Mouse (Mus musculus): ENCODE measurements around the gene Myo1d. TPM values are rescaled to one million over a fixed set of nuclear protein-coding genes. Genes with fewer than 3 reads are reported as not detected.

Gene Myo1d
- polyA plus RNA-seq, 1 experiment: 5.9 TPM

DNA sequence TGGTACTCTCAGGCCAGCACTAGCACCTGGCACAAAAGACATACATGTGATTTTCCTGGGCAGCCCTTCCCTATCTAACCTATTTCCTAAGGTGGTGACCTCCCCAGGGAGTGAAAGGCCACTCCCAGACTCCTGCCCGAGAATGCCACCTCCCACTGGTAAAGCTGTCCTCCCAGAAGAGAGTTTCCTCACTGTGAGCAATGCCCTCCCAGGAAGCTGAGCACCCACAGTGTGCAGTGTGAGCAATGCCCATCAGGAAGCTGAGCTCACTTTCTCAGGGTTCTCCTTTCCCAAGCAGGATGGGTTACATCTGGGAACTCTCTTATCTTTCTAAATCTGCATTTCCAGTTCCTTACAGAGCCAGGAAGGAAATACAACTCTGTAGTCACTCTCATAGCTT is 246.9 kb downstream of the Myo1d start:
- TF ChIP-seq CTCF (IDR thresholded peaks at IDR 0.05; ENCODE audit: borderline replicate concordance, control insufficient read depth, extremely low read depth, insufficient read depth, low read length, poor library complexity): no peak
- no peak for TF ChIP-seq POLR2A (IDR thresholded peaks at IDR 0.05; ENCODE audit: control insufficient read depth, extremely low read depth, insufficient read depth, low read length, poor library complexity)
- no peaks in the 10 kb centered on the region for H3K27me3 ChIP-seq (ENCODE audit: control insufficient read depth, insufficient read depth, low read length)
- H3K4me1 ChIP-seq (replicated peaks; ENCODE audit: control insufficient read depth, insufficient read depth, low read length): no peaks in the 10 kb centered on the region
- no peak for DNase-seq
- WGBS: 38% methylated on average over 1 of the region's 1 CpGs
- H3K36me3 ChIP-seq (ENCODE audit: control insufficient read depth, insufficient read depth, low read length): no peaks in the 10 kb centered on the region
- no peak overlapping the region for H3K27ac ChIP-seq (ENCODE audit: control insufficient read depth, insufficient read depth, low read length)
- H3K4me3 ChIP-seq (ENCODE audit: control insufficient read depth, insufficient read depth, low read length): no peak overlapping the region

DNA sequence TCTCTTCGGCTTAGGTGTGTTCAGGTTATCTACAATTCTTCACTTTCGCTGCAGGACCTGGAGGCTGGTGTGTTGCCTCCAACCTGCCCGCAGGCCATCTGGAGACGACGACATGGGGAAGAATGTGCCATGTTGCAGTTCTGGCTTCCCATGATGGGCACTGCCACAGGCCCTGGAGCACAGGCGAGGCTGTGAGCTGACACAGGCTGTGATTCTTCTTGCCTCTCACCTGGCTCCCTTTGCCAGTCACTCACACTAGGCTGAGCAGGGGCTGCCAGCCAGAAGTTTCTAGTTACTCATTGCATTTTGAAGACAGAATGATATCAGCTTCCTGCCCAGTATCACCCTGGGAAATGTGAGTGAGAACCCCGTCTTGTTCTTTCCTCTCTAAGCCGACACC is 250.7 kb downstream of the Myo1d start:
- no peak overlapping the region for H3K4me3 ChIP-seq (ENCODE audit: control insufficient read depth, insufficient read depth, low read length)
- H3K4me1 ChIP-seq (replicated peaks; ENCODE audit: control insufficient read depth, insufficient read depth, low read length): no peaks in the 10 kb centered on the region
- H3K27ac ChIP-seq (ENCODE audit: control insufficient read depth, insufficient read depth, low read length): no peak overlapping the region

DNA sequence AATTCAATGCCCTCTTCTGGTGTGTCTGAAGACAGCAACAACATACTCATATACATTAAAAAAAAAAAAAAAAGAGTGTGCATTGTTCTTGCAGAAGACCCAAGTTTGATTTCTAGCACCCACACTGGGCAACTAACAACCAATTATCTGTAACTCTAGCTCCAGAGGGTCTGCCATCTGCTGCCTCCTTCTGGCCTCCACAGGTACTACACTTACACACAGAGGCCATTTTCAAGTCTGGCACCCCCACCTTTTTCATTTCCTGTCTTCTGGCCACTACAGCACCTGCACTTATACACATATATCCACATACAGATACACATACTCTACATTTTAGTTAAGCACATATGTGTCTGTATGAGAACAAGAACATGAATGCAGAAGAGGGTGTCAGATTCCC is 252.1 kb downstream of the Myo1d start:
- Histone ChIP-seq H3K36me3 (ENCODE audit: control insufficient read depth, insufficient read depth, low read length) (no peaks in the 10 kb centered on the region), H3K4me3 (ENCODE audit: control insufficient read depth, insufficient read depth, low read length) (no peak overlapping the region), H3K27ac (ENCODE audit: control insufficient read depth, insufficient read depth, low read length) (no peak overlapping the region), H3K27me3 (ENCODE audit: control insufficient read depth, insufficient read depth, low read length) (no peaks in the 10 kb centered on the region), H3K4me1 (replicated peaks; ENCODE audit: control insufficient read depth, insufficient read depth, low read length) (no peaks in the 10 kb centered on the region)
- peak; percentile 43 for DNase-seq
- TF ChIP-seq POLR2A (IDR thresholded peaks at IDR 0.05; ENCODE audit: control insufficient read depth, extremely low read depth, insufficient read depth, low read length, poor library complexity) (no peak), CTCF (IDR thresholded peaks at IDR 0.05; ENCODE audit: borderline replicate concordance, control insufficient read depth, extremely low read depth, insufficient read depth, low read length, poor library complexity) (no peak)

More for the DNA sequence above, 250.7 kb downstream of the Myo1d start:
- no peaks in the 10 kb centered on the region for H3K27me3 ChIP-seq (ENCODE audit: control insufficient read depth, insufficient read depth, low read length)
- no peak for DNase-seq
- H3K36me3 ChIP-seq (ENCODE audit: control insufficient read depth, insufficient read depth, low read length): no peaks in the 10 kb centered on the region
- 93% methylated on average over 8 of the region's 8 CpGs for WGBS
- TF ChIP-seq POLR2A (IDR thresholded peaks at IDR 0.05; ENCODE audit: control insufficient read depth, extremely low read depth, insufficient read depth, low read length, poor library complexity): no peak
- no peak for TF ChIP-seq CTCF (IDR thresholded peaks at IDR 0.05; ENCODE audit: borderline replicate concordance, control insufficient read depth, extremely low read depth, insufficient read depth, low read length, poor library complexity)

DNA sequence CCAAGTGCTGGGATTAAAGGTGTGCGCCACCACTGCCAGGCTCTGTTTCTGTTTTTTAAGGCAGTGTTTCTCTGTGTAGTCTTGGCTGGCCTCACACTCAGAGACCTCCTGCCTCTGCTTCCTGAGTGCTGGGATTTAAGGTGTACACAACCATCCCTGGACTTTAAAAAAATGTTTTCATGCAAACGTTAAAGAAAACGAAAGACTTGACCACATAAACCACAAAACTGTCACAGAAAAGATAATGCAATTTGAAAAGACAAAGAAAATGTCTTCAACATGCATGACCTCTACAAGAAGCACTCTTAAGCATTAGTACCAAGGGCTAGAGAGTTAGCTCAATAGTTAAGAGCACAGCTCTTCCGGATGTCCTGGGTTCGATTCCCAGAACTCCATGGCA is 255.6 kb downstream of the Myo1d start:
- Histone ChIP-seq H3K27ac (ENCODE audit: control insufficient read depth, insufficient read depth, low read length) (no peak overlapping the region), H3K27me3 (ENCODE audit: control insufficient read depth, insufficient read depth, low read length) (no peaks in the 10 kb centered on the region), H3K36me3 (ENCODE audit: control insufficient read depth, insufficient read depth, low read length) (no peaks in the 10 kb centered on the region), H3K4me1 (replicated peaks; ENCODE audit: control insufficient read depth, insufficient read depth, low read length) (no peaks in the 10 kb centered on the region), H3K4me3 (ENCODE audit: control insufficient read depth, insufficient read depth, low read length) (no peak overlapping the region)
- no peak for DNase-seq
- 56% methylated on average over 5 of the region's 5 CpGs for WGBS
- TF ChIP-seq CTCF (IDR thresholded peaks at IDR 0.05; ENCODE audit: borderline replicate concordance, control insufficient read depth, extremely low read depth, insufficient read depth, low read length, poor library complexity) (no peak), POLR2A (IDR thresholded peaks at IDR 0.05; ENCODE audit: control insufficient read depth, extremely low read depth, insufficient read depth, low read length, poor library complexity) (no peak)

DNA sequence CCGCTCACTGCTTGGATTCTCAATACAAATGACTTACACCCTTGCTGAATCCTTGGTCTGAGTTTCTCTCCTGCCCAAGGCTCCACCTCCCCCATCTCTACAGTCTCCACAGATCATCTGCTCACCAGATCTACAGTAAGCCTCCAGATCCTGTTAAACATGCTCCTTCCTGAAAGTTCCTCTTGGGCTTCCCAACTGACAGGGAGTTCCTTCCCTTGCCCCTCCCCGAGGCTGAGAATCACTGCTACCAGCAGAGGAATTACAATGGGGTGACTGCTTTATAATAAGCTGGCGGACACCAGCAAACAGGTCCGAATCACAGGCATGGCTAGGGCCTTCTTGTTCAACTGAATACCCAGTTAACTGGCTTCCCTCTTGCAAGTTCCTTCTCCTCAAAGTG is 256.4 kb downstream of the Myo1d start:
- no peaks in the 10 kb centered on the region for H3K36me3 ChIP-seq (ENCODE audit: control insufficient read depth, insufficient read depth, low read length)
- no peaks in the 10 kb centered on the region for H3K27me3 ChIP-seq (ENCODE audit: control insufficient read depth, insufficient read depth, low read length)
- 0 out of 2 replicates have a peak, but pooled peaks cover under 1% of the 10 kb centered on the region for H3K4me1 ChIP-seq (replicated peaks; ENCODE audit: control insufficient read depth, insufficient read depth, low read length)
- DNase-seq: no peak
- no peak overlapping the region for H3K27ac ChIP-seq (ENCODE audit: control insufficient read depth, insufficient read depth, low read length)
- TF ChIP-seq CTCF (IDR thresholded peaks at IDR 0.05; ENCODE audit: borderline replicate concordance, control insufficient read depth, extremely low read depth, insufficient read depth, low read length, poor library complexity): no peak
- no peak overlapping the region for H3K4me3 ChIP-seq (ENCODE audit: control insufficient read depth, insufficient read depth, low read length)
- 97% methylated on average over 4 of the region's 4 CpGs for WGBS

DNA sequence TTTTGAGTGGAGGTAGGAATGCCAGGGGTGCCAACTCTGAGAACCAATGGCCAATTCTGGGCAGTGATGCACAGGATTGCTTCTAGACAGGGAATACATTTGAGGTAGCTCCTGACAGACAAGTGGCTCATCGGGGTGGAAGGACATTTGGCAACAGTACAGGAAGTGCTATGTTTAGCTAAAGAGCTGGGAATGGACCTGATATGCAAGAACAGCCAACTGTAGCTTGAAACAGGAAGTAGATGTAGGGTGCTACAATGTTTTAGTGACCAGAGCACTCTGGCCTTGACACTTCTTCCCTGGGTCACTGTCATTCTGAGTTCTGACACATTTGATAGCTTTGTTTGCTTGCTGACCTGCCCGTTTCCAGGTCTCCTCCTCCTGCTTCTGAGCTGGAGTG is 257.0 kb downstream of the Myo1d start:
- Histone ChIP-seq H3K4me3 (ENCODE audit: control insufficient read depth, insufficient read depth, low read length) (no peak overlapping the region), H3K4me1 (replicated peaks; ENCODE audit: control insufficient read depth, insufficient read depth, low read length) (0 out of 2 replicates have a peak, but pooled peaks cover 2% of the 10 kb centered on the region), H3K36me3 (ENCODE audit: control insufficient read depth, insufficient read depth, low read length) (no peaks in the 10 kb centered on the region), H3K27ac (ENCODE audit: control insufficient read depth, insufficient read depth, low read length) (no peak overlapping the region), H3K27me3 (ENCODE audit: control insufficient read depth, insufficient read depth, low read length) (no peaks in the 10 kb centered on the region)
- DNase-seq: no peak
- no peak for TF ChIP-seq CTCF (IDR thresholded peaks at IDR 0.05; ENCODE audit: borderline replicate concordance, control insufficient read depth, extremely low read depth, insufficient read depth, low read length, poor library complexity)
- TF ChIP-seq POLR2A (IDR thresholded peaks at IDR 0.05; ENCODE audit: control insufficient read depth, extremely low read depth, insufficient read depth, low read length, poor library complexity): no peak
- 49% methylated on average over 2 of the region's 2 CpGs for WGBS

DNA sequence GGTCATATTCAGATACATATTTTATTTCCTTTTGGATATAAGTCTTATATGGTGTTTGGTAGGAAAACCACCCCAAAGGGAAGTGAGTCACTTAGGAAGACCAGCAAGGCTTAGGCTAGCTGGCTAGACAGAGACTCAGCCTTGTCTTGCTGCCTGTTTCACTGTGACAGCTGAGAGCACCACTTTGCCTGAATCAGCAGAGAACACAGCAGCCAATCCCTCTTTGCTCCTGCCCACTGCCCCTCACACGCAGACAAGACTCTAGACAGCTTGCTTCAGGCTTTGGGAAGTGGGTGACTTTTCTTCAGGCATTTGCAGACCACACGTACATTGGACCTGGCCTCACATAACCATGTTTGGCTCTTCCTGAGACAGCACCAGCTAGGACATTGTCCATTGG is 258.7 kb downstream of the Myo1d start:
- WGBS: 98% methylated on average over 2 of the region's 2 CpGs
- TF ChIP-seq POLR2A (IDR thresholded peaks at IDR 0.05; ENCODE audit: control insufficient read depth, extremely low read depth, insufficient read depth, low read length, poor library complexity) (no peak), CTCF (IDR thresholded peaks at IDR 0.05; ENCODE audit: borderline replicate concordance, control insufficient read depth, extremely low read depth, insufficient read depth, low read length, poor library complexity) (no peak)
- Histone ChIP-seq H3K36me3 (ENCODE audit: control insufficient read depth, insufficient read depth, low read length) (no peaks in the 10 kb centered on the region), H3K4me3 (ENCODE audit: control insufficient read depth, insufficient read depth, low read length) (no peak overlapping the region), H3K4me1 (replicated peaks; ENCODE audit: control insufficient read depth, insufficient read depth, low read length) (0 out of 2 replicates have a peak, but pooled peaks cover 2% of the 10 kb centered on the region), H3K27me3 (ENCODE audit: control insufficient read depth, insufficient read depth, low read length) (no peaks in the 10 kb centered on the region), H3K27ac (ENCODE audit: control insufficient read depth, insufficient read depth, low read length) (no peak overlapping the region)
- no peak for DNase-seq
